Mouse (Mus musculus): Measurements from ENCODE around the gene Lancl1.

DNA sequence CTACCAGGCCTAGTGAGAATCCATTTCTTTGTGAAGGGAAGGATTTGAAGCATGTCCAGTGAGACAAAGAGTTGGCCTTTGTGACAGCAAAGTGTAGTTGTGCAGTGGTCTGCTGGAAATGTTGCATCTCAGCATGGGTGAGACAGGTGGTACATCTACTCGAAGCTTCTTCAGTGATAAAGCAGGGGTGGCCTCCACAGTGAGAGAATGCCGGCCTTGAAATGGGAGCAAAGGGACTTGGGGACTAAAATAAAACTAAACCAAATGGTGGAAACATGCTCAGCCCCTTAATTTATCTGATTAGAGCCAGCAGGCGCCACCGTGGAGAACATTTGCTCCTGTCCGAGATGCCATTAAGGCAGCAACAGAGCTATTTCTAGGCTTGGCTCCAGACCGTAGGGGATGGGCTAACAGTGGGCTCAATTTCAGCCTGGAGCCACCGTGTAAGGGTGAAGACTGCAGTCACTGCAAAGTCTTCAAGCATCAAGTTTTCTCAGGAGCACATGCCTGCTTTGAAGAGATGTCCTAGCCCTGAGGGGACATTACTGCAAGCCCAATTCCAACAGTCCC lies 53.5 kb downstream of the Lancl1 start:
- TF ChIP-seq POLR2A (IDR thresholded peaks at IDR 0.05; ENCODE audit: insufficient read depth, low read length) (no peak), CTCF (IDR thresholded peaks at IDR 0.05; ENCODE audit: low read depth, low read length) (no peak)
